Mouse (Mus musculus) C2C12 (cell line): ENCODE results near the gene Bscl2.

Source experiments
- CEBPB ChIP-seq: IDR thresholded peaks from one replicate; pipeline ENCODE4 v1.6.1; 2011; ENCODE audit warnings: low read depth, mild to moderate bottlenecking, control low read depth, moderate library complexity
- CTCF ChIP-seq: IDR thresholded peaks from one replicate; pipeline ENCODE4 v1.5.1; 2011; ENCODE audit not compliant: control insufficient read depth, insufficient read depth, insufficient read length
- MYOD1 ChIP-seq: IDR thresholded peaks from one replicate; pipeline ENCODE4 v1.6.1; 2011; ENCODE audit warnings: low read depth; ENCODE audit not compliant: control insufficient read depth, insufficient read length
- USF1 ChIP-seq: IDR thresholded peaks from one replicate; pipeline ENCODE4 v1.6.1; 2011; ENCODE audit warnings: low read depth, mild to moderate bottlenecking, control low read depth, moderate library complexity

DNA sequence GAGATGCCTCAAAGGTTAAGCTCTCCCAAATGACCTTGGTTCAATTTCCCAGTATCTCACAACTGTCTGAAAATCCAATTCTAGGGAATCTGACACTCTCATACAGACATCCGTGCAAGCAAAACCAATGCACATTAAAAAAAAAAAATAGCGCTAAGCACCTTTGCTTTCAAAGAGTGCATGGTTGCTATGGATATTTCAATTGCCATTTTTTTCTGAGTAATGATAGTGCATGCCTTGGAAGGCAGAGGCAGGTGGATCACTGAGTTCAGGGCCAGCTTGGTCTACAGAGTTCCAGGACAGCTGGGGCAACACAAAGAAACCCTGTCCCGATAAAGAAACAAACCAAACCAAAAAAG is 43.7 kb downstream of the Bscl2 start:
- TF ChIP-seq USF1 (no peak), CTCF (no peak), MYOD1 (no peak), CEBPB (no peak)
